Mouse (Mus musculus): ENCODE results near the gene Ankrd11. TPM values are rescaled to one million over a fixed set of nuclear protein-coding genes. Genes with fewer than 3 reads are reported as not detected.
"Not testable (repeated sequence)": the region's sequence is repeated elsewhere in the genome, so short reads cannot be mapped to it uniquely, and the experiment has no call there.

The Ankrd11 gene
- polyA plus RNA-seq, 1 experiment, result 32.5 TPM

- Histone ChIP-seq H3ac (ENCODE audit: control insufficient read depth, insufficient read length, low read depth) (no peak overlapping the region), H3K27me3 (ENCODE audit: control insufficient read depth, insufficient read depth, insufficient read length) (no peaks in the 10 kb centered on the region), H3K79me3 (ENCODE audit: low read depth) (peaks cover 96% of the 10 kb centered on the region), H3K36me3 (ENCODE audit: control insufficient read depth, insufficient read depth) (peaks cover 17% of the 10 kb centered on the region), H3K4me3 (ENCODE audit: insufficient read depth, poor library complexity, severe bottlenecking) (no peak overlapping the region), H3K79me2 (ENCODE audit: control insufficient read depth, insufficient read depth) (peaks cover 100% of the 10 kb centered on the region)
- TF ChIP-seq CEBPB (IDR thresholded peaks at IDR 0.05; ENCODE audit: low read depth) (no peak), FOSL1 (IDR thresholded peaks at IDR 0.05; ENCODE audit: insufficient read depth, low read length, poor library complexity, severe bottlenecking) (no peak), USF1 (IDR thresholded peaks at IDR 0.05; ENCODE audit: low read depth) (no peak), MYOG (IDR thresholded peaks at IDR 0.05; ENCODE audit: control insufficient read depth, extremely low read depth, insufficient read length) (no peak), MYOD1 (IDR thresholded peaks at IDR 0.05; ENCODE audit: control insufficient read depth, insufficient read length, low read depth) (no peak), MAX (IDR thresholded peaks at IDR 0.05) (no peak), CTCF (IDR thresholded peaks at IDR 0.05; ENCODE audit: control insufficient read depth, insufficient read depth, insufficient read length) (no peak)
Measured at GRCm38 (mm10) chr8:123032730-123033129, 9.3 kb downstream of the Ankrd11 start.

- H3K79me2 ChIP-seq (ENCODE audit: control insufficient read depth, insufficient read depth), result peaks cover 100% of the 10 kb centered on the region
- no peak overlapping the region for H3ac ChIP-seq (ENCODE audit: control insufficient read depth, insufficient read length, low read depth)
- no peak overlapping the region for H3K4me3 ChIP-seq (ENCODE audit: insufficient read depth, poor library complexity, severe bottlenecking)
- H3K79me3 ChIP-seq (ENCODE audit: low read depth), result peaks cover 96% of the 10 kb centered on the region
- H3K27me3 ChIP-seq (ENCODE audit: control insufficient read depth, insufficient read depth, insufficient read length), result no peaks in the 10 kb centered on the region
- H3K36me3 ChIP-seq (ENCODE audit: control insufficient read depth, insufficient read depth), result peaks cover 17% of the 10 kb centered on the region
- TF ChIP-seq MYOG (IDR thresholded peaks at IDR 0.05; ENCODE audit: control insufficient read depth, extremely low read depth, insufficient read length), result no peak
- TF ChIP-seq FOSL1 (IDR thresholded peaks at IDR 0.05; ENCODE audit: insufficient read depth, low read length, poor library complexity, severe bottlenecking), result no peak
- no peak for TF ChIP-seq MYOD1 (IDR thresholded peaks at IDR 0.05; ENCODE audit: control insufficient read depth, insufficient read length, low read depth)
- no peak for TF ChIP-seq CEBPB (IDR thresholded peaks at IDR 0.05; ENCODE audit: low read depth)
- TF ChIP-seq MAX (IDR thresholded peaks at IDR 0.05), result no peak
- no peak for TF ChIP-seq CTCF (IDR thresholded peaks at IDR 0.05; ENCODE audit: control insufficient read depth, insufficient read depth, insufficient read length)
- TF ChIP-seq USF1 (IDR thresholded peaks at IDR 0.05; ENCODE audit: low read depth), result no peak
Measured at GRCm38 (mm10) chr8:123031321-123031978, 10.6 kb downstream of the Ankrd11 start.

GRCm38 (mm10) chr8:123030091-123030490 is 12.0 kb downstream of the Ankrd11 start:
- peaks cover 96% of the 10 kb centered on the region for H3K79me3 ChIP-seq (ENCODE audit: low read depth)
- H3K27me3 ChIP-seq (ENCODE audit: control insufficient read depth, insufficient read depth, insufficient read length); H3ac ChIP-seq (ENCODE audit: control insufficient read depth, insufficient read length, low read depth): not testable (repeated sequence)
- H3K4me3 ChIP-seq (ENCODE audit: insufficient read depth, poor library complexity, severe bottlenecking), result peak overlapping the region; percentile 11
- H3K36me3 ChIP-seq (ENCODE audit: control insufficient read depth, insufficient read depth), result peaks cover 14% of the 10 kb centered on the region
- peaks cover 100% of the 10 kb centered on the region for H3K79me2 ChIP-seq (ENCODE audit: control insufficient read depth, insufficient read depth)

GRCm38 (mm10) chr8:123027786-123028185 is 14.3 kb downstream of the Ankrd11 start:
- no peak overlapping the region for H3ac ChIP-seq (ENCODE audit: control insufficient read depth, insufficient read length, low read depth)
- H3K36me3 ChIP-seq (ENCODE audit: control insufficient read depth, insufficient read depth), result peaks cover 4% of the 10 kb centered on the region
- no peak overlapping the region for H3K4me3 ChIP-seq (ENCODE audit: insufficient read depth, poor library complexity, severe bottlenecking)
- peaks cover 100% of the 10 kb centered on the region for H3K79me2 ChIP-seq (ENCODE audit: control insufficient read depth, insufficient read depth)
- no peaks in the 10 kb centered on the region for H3K27me3 ChIP-seq (ENCODE audit: control insufficient read depth, insufficient read depth, insufficient read length)
- H3K79me3 ChIP-seq (ENCODE audit: low read depth), result peaks cover 92% of the 10 kb centered on the region
- TF ChIP-seq CTCF (IDR thresholded peaks at IDR 0.05; ENCODE audit: control insufficient read depth, insufficient read depth, insufficient read length), result no peak
- TF ChIP-seq FOSL1 (IDR thresholded peaks at IDR 0.05; ENCODE audit: insufficient read depth, low read length, poor library complexity, severe bottlenecking), result no peak
- TF ChIP-seq CEBPB (IDR thresholded peaks at IDR 0.05; ENCODE audit: low read depth), result no peak
- TF ChIP-seq MYOD1 (IDR thresholded peaks at IDR 0.05; ENCODE audit: control insufficient read depth, insufficient read length, low read depth), result no peak
- TF ChIP-seq MYOG (IDR thresholded peaks at IDR 0.05; ENCODE audit: control insufficient read depth, extremely low read depth, insufficient read length), result no peak
- TF ChIP-seq USF1 (IDR thresholded peaks at IDR 0.05; ENCODE audit: low read depth), result no peak
- no peak for TF ChIP-seq MAX (IDR thresholded peaks at IDR 0.05)

- H3K4me3 ChIP-seq (ENCODE audit: insufficient read depth, poor library complexity, severe bottlenecking), result no peak overlapping the region
- TF ChIP-seq MYOD1 (IDR thresholded peaks at IDR 0.05; ENCODE audit: control insufficient read depth, insufficient read length, low read depth), result no peak
- TF ChIP-seq MYOG (IDR thresholded peaks at IDR 0.05; ENCODE audit: control insufficient read depth, extremely low read depth, insufficient read length), result no peak
- no peak for TF ChIP-seq MAX (IDR thresholded peaks at IDR 0.05)
- peaks cover 4% of the 10 kb centered on the region for H3K36me3 ChIP-seq (ENCODE audit: control insufficient read depth, insufficient read depth)
- no peak overlapping the region for H3ac ChIP-seq (ENCODE audit: control insufficient read depth, insufficient read length, low read depth)
- peaks cover 91% of the 10 kb centered on the region for H3K79me3 ChIP-seq (ENCODE audit: low read depth)
- no peaks in the 10 kb centered on the region for H3K27me3 ChIP-seq (ENCODE audit: control insufficient read depth, insufficient read depth, insufficient read length)
- H3K79me2 ChIP-seq (ENCODE audit: control insufficient read depth, insufficient read depth), result peaks cover 100% of the 10 kb centered on the region
Measured at GRCm38 (mm10) chr8:123025951-123026351, 16.1 kb downstream of the Ankrd11 start.

GRCm38 (mm10) chr8:123024226-123024625 is 17.9 kb downstream of the Ankrd11 start:
- Histone ChIP-seq H3K79me2 (ENCODE audit: control insufficient read depth, insufficient read depth) (peaks cover 100% of the 10 kb centered on the region), H3K27me3 (ENCODE audit: control insufficient read depth, insufficient read depth, insufficient read length) (no peaks in the 10 kb centered on the region), H3K79me3 (ENCODE audit: low read depth) (peaks cover 95% of the 10 kb centered on the region), H3K4me3 (ENCODE audit: insufficient read depth, poor library complexity, severe bottlenecking) (no peak overlapping the region), H3ac (ENCODE audit: control insufficient read depth, insufficient read length, low read depth) (no peak overlapping the region), H3K36me3 (ENCODE audit: control insufficient read depth, insufficient read depth) (peaks cover 4% of the 10 kb centered on the region)
- TF ChIP-seq USF1 (IDR thresholded peaks at IDR 0.05; ENCODE audit: low read depth) (no peak), CEBPB (IDR thresholded peaks at IDR 0.05; ENCODE audit: low read depth) (no peak), MYOD1 (IDR thresholded peaks at IDR 0.05; ENCODE audit: control insufficient read depth, insufficient read length, low read depth) (no peak)

Data from C2C12 (cell line).